Mouse (Mus musculus) cerebellum, adult 18-20 months (tissue): Measurements from ENCODE around the gene Pank1.

Experiments
- DNase-seq, 2 experiments: peaks; one replicate each; pipeline ENCODE4 v3.0.0; 2021

The Pank1 gene

DNA sequence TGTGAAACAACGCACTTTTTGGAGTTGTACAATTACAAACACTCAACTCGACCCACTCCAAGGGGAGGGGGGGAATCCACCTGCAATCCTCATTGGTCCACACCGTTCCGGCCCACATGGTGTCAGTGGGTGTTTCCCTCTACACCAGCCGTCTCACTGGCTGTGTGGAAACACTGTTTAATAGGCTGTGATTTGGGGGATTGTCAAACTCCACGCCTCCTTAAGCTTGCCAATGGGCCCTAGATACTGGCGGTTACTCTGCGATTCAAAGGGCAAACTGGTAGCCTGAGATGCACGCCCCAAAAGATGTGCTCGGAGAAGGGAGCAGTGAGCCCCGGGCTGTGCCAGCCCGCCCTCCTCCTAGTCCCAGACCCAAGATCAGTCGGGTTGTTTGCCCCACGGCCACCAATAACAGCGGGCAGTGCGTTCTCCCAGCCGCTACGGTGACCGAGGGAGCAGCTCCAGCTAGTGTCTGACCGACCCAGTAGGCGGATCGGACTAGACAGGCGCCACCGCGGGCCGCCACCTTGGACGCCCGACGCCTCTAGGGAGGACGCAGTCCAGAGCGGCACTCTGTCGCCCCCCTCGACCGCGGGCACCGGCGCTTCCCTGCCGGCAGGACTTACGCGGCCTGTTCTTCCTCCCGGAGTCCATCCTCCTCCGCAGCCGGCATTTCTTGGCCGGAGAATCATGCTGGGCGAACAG is 1.2 kb downstream of the Pank1 start:
- DNase-seq: peak; percentile 77 to 86

GRCm38 (mm10) chr19:34876676-34877075 is 2.6 kb downstream of the Pank1 start:
- no peak for DNase-seq

GRCm38 (mm10) chr19:34869375-34869774 is 9.9 kb downstream of the Pank1 start:
- no peak for DNase-seq

DNA sequence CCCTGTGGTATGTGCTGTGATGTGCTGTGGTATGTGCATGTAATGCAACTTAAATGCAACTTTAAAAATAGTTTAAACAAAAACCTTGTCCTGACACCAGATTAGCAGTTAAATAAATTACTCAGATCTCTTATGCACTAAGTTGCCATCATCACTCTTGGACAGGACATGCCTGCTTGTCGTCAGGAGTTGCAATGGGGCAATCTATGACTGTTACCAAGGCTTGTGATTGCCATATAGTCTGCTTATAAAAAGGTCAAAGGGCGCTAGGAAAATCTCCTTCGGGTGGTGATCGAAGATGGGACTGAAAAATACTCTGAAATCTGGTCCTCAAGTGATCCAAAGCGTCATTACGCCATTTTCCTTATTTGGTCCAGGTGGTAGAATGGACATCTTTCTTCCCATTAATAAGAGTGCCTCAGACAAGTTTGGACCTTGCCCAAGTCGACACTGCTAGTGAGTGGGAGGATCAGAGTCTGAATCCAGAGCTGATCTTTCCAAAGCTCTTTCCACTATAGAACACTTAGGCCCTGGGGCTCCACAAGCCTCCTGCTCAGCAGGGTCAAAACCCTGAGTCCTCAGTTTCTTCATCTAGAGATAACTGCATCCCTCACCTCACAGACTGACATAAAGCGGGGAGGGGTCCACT is 11.0 kb downstream of the Pank1 start:
- no peak for DNase-seq

- DNase-seq: no peak
These were observed 15.5 kb downstream of the Pank1 start for GRCm38 (mm10) chr19:34863737-34864136.

GRCm38 (mm10) chr19:34856021-34856651 is 23.1 kb downstream of the Pank1 start:
- DNase-seq: no peak

- DNase-seq: no peak
These were observed 28.1 kb downstream of the Pank1 start for GRCm38 (mm10) chr19:34851161-34851560.

DNA sequence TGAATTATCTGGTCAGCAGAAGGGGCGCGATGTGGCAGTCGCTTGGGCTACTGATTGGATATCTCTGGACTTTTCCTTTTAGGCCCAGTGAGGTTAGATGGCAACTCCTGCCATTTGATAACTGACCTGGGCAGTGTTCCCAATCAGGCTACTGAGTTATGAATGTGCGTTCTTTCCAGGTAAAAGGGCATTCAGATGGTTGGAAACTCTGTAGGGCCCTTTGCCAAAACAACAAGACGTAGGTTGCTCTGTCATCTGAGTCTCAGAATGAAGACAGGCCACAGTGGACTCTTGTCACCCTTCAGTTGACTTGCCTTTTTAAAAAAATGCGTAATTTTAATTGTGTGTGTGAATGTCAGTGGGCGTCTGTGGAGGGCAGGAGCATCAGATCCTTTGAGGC is 29.8 kb downstream of the Pank1 start:
- DNase-seq: no peak

DNA sequence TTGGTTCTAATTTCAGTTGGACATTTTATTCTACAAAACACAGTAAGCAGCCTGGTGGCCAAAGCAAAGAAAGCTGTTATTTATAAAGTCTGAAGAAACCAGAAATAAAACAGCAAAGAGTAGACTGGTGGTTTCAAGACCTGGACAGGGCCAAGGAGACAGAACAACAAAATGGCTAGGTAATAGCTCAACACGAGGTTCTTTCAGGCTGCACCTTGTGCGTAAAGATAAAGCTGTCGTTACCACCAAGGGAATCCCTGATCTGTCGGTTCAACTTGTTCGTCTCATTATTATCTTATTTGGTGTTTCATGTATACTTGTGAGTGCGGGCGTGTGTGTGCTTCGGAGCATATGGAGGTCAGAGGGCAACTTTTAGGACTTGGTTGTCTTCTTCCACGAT is 31.1 kb downstream of the Pank1 start:
- no peak for DNase-seq

DNA sequence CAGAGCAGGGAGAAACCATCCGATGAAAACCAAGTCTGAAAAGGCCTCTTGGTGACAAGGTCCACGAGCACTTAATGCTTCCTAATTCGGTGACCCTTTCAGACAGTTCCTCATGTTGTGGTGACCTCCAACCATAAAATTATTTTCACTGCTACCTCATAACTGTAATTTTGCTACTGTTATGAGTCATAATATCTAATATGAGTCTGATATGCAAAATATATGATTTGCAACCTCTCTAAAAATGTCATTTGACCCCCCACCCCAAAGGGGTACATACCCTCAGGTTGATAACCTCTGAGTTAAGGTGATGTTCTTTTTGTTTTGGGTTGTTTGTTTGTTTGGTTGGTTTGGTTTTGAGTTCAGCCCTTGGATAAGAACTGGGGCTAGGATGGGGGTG is 32.2 kb downstream of the Pank1 start:
- no peak for DNase-seq

DNA sequence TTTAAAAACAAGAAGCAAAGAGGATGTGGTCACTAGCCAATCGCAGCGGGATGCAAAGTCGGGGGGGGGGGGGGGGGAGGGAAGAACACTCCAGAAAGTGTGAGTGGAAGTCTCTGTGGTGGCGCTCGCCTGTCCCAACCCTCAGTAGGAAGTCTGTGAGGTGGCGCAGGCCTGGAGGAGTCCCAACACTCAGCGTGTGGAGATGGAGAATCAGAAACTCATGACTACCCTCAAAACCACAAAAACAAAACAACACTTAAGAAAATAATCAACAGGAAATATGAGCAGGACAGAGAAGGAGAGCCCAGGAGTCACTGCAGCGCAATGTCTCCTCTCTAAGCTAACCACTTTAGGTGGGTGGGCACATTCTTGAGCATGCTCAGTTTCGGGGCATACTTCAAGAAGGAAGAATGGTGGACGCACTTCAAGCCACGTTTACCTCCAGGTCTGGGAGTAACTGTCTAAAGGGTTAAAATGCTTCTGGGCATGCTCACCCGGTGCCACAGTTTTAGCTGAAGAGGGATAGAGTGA is 32.7 kb downstream of the Pank1 start:
- DNase-seq: no peak

DNA sequence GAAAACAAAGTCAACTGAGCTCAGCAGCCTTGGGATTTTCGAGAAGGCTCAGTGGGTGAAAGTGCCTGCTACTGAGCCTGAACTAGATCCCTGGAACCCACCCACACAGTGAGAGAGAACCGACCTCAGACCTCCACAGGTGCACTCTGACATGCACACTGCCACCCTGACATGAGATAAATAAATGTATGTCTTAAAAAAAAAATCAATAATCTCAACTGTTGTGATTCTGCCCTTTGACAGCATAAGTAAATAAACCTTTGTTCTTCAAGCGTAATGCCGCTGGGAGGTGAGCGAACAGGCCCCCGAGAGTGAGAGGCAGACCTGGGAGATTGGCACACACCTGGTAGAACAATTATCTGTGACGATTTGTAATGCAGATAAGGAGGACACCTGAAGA is 33.2 kb downstream of the Pank1 start:
- no peak for DNase-seq

GRCm38 (mm10) chr19:34845331-34845730 is 33.9 kb downstream of the Pank1 start:
- no peak for DNase-seq

GRCm38 (mm10) chr19:34844760-34845159 is 34.5 kb downstream of the Pank1 start:
- no peak for DNase-seq

DNA sequence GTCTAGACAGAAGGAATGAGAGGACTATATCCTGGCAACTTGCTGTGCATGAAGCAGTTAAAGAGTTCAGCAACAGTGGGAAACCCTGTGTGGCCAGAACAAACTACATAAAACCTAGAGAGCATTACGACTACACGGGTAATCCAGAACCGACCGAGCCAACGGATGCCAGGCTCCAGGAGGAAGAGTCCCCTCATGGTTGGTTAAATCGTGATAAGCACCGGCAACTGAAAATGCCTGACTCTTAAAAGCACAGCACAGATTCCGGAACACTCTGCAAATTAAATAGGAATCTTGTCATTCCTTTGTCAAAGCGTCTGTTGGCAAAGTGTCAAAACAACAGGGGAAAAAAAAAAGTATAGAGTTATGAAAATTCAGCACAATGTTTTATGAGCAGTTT is 35.2 kb downstream of the Pank1 start:
- no peak for DNase-seq

DNA sequence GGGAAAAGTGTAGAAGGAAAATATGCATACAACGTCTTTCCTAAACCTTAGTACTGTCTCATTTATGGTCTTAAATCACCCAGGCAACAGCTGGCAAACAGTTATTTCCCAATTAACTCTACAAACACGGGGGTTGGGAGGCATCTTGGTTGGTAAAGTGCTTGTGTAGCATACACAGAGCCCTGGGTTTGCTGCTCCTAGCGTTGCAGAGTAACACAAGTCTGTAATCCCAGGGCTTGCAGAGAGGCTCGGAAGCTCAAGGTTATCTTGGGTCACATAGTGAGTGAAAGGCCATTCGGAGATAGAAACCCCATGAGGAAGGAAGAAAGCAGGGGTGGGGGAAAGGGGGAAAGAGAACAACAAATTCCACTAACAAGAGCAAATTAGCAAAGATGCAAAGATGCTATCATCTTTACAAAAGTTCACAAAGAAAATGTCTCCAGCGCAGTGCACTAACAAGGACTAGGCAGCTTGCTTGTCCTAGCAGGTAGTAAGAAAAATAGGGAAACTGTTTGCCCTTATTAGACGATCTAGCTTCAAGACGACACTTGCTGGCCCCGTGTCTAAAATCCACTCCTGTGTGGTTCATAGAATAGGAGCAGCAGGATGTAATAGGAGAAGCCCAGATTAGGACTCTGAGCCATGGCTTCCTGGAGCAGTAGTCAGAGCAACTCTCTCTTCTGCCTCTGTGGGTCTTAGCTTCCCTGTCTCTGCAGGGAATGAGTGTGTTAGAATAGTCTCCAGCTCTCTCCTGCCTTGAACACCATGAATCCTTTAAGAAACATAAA is 37.3 kb downstream of the Pank1 start:
- DNase-seq: no peak

DNA sequence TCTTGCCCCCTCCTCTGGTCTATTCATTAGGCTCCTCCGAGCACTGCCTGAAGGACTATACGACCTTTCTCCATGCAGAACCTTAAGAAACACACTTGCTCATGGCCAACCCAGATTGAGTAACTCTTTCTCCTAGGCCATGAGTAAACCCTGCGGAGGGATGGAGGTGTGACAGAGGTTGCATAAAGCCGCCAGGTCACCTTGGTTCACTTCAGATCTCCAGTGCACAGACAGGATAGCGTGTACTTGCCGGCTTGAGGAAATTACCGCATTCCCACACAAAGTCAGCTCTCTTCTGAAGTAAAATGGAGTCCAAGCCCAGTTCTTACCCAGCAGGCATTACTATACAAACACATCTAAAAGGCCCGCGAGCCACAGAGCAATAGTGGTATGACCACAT is 40.6 kb downstream of the Pank1 start:
- DNase-seq: no peak

- DNase-seq: no peak
These were observed 47.6 kb downstream of the Pank1 start for GRCm38 (mm10) chr19:34831702-34832101.

DNA sequence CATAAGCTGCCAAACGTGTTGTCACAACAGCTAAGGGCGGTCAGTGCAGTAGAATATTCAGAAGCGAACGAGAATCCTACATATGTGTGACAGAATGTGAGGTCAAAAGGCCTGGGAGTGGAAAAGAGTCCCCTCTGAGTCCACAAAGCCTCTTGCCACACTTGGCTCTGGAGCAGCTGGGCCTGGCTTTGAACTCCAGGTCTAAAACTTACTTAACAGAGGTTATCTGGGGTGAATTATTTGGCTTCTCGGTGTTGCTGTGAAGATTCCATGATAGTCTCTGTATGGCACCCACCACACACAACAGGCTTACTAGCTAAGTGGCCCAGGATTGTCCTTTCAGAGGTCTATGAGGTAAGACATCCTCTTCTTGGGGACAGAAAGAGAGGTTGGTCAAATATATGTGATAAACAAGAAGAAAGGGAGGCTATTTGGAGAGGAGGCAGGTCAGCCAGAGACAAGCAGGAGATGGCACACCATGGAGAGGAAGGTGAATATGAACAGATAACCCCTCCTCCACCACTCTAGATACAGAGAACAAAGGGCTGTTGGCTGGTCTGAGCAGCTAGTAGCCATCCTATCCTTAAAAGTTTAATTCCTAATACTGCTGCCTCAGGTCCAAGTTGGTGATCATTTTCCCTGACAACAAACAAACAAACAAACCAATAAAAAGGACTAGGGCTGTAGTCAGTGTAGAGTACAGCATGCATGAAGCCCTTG is 51.2 kb downstream of the Pank1 start:
- DNase-seq: no peak

GRCm38 (mm10) chr19:34827444-34827843 is 51.8 kb downstream of the Pank1 start:
- DNase-seq: no peak

GRCm38 (mm10) chr19:34825946-34826655 is 53.2 kb downstream of the Pank1 start:
- DNase-seq: peak; percentile 30 to 70
